Mouse (Mus musculus): Measurements from ENCODE around the gene Olfr917.

Gene Olfr917

GRCm38 (mm10) chr9:38665742-38666141 is at the start of gene Olfr917:
Gene Olfr917 (minus strand): TSS chr9:38665842.
- in situ Hi-C loops (cut with MboI, MseI): no loop called here

- in situ Hi-C loops (cut with MboI, MseI): no loop called here
Observed at GRCm38 (mm10) chr9:38674501-38674900, 8.9 kb upstream of the Olfr917 start, which contains the start of gene Olfr918. Gene Olfr918 (minus strand): TSS chr9:38674601.

DNA sequence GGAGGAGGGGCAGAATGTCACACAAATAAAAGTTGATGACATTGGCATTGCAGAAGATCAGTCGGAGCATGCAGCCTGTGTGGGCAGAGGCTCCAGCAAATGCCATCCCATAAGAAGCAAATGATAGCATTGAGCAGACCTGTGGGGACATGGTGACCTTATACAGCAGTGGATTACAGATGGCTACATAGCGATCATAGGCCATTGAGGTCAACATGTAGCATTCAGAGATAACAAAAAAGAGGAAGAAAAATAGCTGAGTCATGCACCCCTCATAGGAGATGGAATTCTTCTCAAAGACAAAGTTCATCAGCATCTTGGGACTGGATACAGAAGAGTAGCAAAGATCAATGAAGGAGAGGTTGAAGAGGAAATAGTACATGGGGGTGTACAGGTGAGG is 7.2 kb upstream of the Olfr917 start:
- in situ Hi-C loops (cut with MboI, MseI): no loop called here

DNA sequence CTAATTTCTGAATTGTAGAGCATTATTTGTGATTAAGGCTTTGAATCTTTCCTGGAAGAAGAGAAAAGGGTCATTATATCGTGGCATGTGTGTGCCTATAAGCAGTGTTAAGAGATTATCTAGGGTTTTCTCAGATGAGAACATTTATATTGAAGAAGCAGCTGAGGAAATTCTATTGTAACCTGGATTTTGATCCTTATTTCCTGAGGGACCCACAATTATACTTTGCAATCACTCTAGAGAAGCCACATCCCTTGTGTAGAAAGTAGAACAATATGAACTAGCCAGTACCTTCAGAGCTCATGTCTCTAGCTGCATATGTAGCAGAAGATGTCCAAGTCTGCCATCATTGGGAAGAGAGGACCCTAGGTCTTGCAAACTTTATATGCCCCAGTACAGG is 5.9 kb downstream of the Olfr917 start, which contains the start of gene Olfr916:
Olfr916 (minus strand) TSS at position 101 of the 400 bp plus-strand sequence.
- in situ Hi-C loops (cut with MboI, MseI): no loop called here

DNA sequence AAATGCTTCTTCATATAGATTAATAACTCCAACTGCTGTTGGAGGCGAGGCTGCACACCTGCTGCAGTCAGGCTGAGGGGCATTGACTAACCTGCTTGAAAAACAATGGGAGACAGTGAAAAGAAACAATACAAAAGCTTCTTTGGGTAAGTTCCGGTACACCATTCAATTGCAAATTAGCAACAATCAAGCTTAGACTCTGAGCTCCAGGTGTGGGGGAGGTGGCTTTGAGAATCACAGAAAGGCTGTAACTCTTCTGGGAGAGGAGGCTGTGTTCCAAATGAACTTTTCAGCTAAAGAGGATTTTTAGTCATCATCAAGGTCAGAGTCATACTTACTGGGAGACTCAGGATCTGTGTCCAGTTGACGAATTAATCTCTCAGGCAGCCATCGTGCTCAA is 33.2 kb downstream of the Olfr917 start:
- in situ Hi-C loops (cut with MboI, MseI): no loop called here
